Mouse (Mus musculus) midbrain, embryonic 14.5 days (tissue): ENCODE measurements at regions not wholly inside any gene's neighbourhood (a gene's known extent, or its start where the extent isn't known, plus 50 kb on each side); places are given as distances from the start of the nearest gene placed in this dataset.
A peak's percentile ranks its signal among the peaks of the same experiment; 100 is the strongest.

Experiments used
- ATAC-seq: fragments of 200-750 bp; cut with Nextera tagmentation; 2 replicates; pipeline ENCODE4 v1.8.0; 2017; ENCODE audit warnings: moderate number of reproducible peaks, moderate library complexity; ENCODE audit not compliant: low FRiP score, low TSS enrichment
- DNase-seq: peaks from one replicate; pipeline ENCODE4 v3.0.0-alpha.2; 2015
- H3K27ac ChIP-seq: fragments of 300-500 bp; sonication (generic); replicated peaks from 2 replicates; pipeline ENCODE4 v1.5.1; 2014; ENCODE audit warnings: mild to moderate bottlenecking, low read depth, low read length, moderate library complexity
- H3K27me3 ChIP-seq: fragments of 300-500 bp; sonication (generic); 2 replicates; pipeline ENCODE4 v1.6.1; 2014; ENCODE audit warnings: low read length, control low read depth, mixed read lengths; ENCODE audit not compliant: control insufficient read depth, insufficient read depth
- H3K36me3 ChIP-seq: fragments of 300-500 bp; sonication (generic); 2 replicates; pipeline ENCODE4 v1.6.1; 2014; ENCODE audit warnings: low read length, control low read depth; ENCODE audit not compliant: control insufficient read depth, insufficient read depth
- H3K4me1 ChIP-seq: fragments of 300-500 bp; sonication (generic); 2 replicates; pipeline ENCODE4 v1.6.1; 2014; ENCODE audit warnings: mild to moderate bottlenecking, antibody characterized with exemption, low read length, control low read depth; ENCODE audit not compliant: control insufficient read depth, insufficient read depth
- H3K4me2 ChIP-seq: fragments of 300-500 bp; sonication (generic); 2 replicates; pipeline ENCODE4 v1.6.1; 2014; ENCODE audit warnings: mild to moderate bottlenecking, low read length, moderate library complexity
- H3K4me3 ChIP-seq: fragments of 300-500 bp; sonication (generic); replicated peaks from 2 replicates; pipeline ENCODE4 v1.5.1; 2014; ENCODE audit warnings: low read depth, low read length
- H3K9ac ChIP-seq: fragments of 300-500 bp; sonication (generic); replicated peaks from 2 replicates; pipeline ENCODE4 v1.6.1; 2014; ENCODE audit warnings: mild to moderate bottlenecking, low read length, moderate library complexity
- H3K9me3 ChIP-seq: fragments of 300-500 bp; sonication (generic); 2 replicates; pipeline ENCODE4 v1.6.1; 2016; ENCODE audit warnings: low read length, control low read depth, mixed read lengths; ENCODE audit not compliant: control insufficient read depth
- WGBS: fragments of 180-500 bp; shearing (Covaris S2); extraction: QIAGEN DNeasy Blood & Tissue Kit; methylation state at CpG from one replicate; pipeline ENCODE4 v1.1.7; 2014; 5-methylcytosine and 5-hydroxymethylcytosine counted together

- WGBS, result 84% methylated on average over 6 of the region's 6 CpGs
- Histone ChIP-seq H3K9ac (no peak overlapping the region), H3K36me3 (no peaks in the 10 kb centered on the region), H3K4me1 (0 out of 2 replicates have a peak, but pooled peaks cover 6% of the 10 kb centered on the region), H3K27ac (no peak overlapping the region), H3K27me3 (no peaks in the 10 kb centered on the region), H3K4me3 (no peak overlapping the region), H3K9me3 (no peaks in the 10 kb centered on the region), H3K4me2 (no peak overlapping the region)
- DNase-seq (no peak), ATAC-seq (no peak)
Measured at GRCm38 (mm10) chr4:139907366-139907765, 60.5 kb downstream of the Klhdc7a start.

- no peak for ATAC-seq
Measured at GRCm38 (mm10) chr4:139906176-139906575, 61.6 kb downstream of the Klhdc7a start.

DNA sequence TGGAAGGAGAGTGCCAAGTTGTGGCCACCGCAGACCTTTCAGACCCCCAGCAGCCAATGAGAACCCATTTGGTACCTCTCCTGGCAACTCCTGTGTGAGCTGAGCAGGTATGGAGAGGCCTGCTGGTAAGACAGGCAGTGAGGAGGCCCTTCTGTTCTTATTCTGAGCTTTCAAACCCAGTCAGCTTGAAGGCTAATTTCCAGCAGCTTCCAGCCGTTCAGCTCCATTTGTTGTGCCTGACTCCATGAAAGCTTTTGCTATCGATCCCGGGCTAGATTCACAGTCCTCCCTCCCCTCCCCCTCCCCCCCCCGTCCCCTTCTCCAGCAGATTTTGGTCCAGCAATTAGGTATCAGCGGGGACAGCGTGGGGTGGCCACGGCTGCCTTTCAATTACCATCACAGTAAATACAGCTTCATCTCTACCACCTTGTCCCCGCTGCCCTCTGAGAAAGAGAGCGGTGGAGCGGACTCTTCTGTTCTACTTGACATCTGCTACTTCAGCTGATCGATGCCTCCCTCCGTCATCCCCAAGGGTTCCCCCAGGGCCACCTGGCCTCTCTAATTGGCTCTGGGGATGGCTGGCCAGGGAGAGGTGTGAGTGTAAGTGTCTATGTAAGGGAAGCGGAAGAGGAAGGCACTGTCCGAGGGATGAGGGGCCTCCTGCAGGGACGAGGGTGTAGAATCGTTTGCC is 62.6 kb downstream of the Klhdc7a start:
- H3K9ac ChIP-seq, result no peak overlapping the region
- H3K4me2 ChIP-seq, result no peak overlapping the region
- H3K4me3 ChIP-seq, result no peak overlapping the region
- DNase-seq (no peak), ATAC-seq (no peak)
- H3K4me1 ChIP-seq, result 0 out of 2 replicates have a peak, but pooled peaks cover 6% of the 10 kb centered on the region
- peak overlapping the region; percentile 63 for H3K27ac ChIP-seq
- H3K36me3 ChIP-seq, result no peaks in the 10 kb centered on the region
- H3K27me3 ChIP-seq, result no peaks in the 10 kb centered on the region
- 28% methylated on average over 17 of the region's 17 CpGs for WGBS
- no peaks in the 10 kb centered on the region for H3K9me3 ChIP-seq

More at GRCm38 (mm10) chr4:139906176-139906575, 61.6 kb downstream of the Klhdc7a start:
- H3K9me3 ChIP-seq, result no peaks in the 10 kb centered on the region
- no peak overlapping the region for H3K4me2 ChIP-seq
- no peaks in the 10 kb centered on the region for H3K27me3 ChIP-seq
- H3K9ac ChIP-seq, result no peak overlapping the region
- H3K36me3 ChIP-seq, result no peaks in the 10 kb centered on the region
- 85% methylated on average over 12 of the region's 12 CpGs for WGBS
- H3K4me3 ChIP-seq, result no peak overlapping the region
- 0 out of 2 replicates have a peak, but pooled peaks cover 6% of the 10 kb centered on the region for H3K4me1 ChIP-seq
- peak overlapping the region; percentile 26; the same call in 1 of the 2 replicates for H3K27ac ChIP-seq
- no peak for DNase-seq

- no peak overlapping the region for H3K4me3 ChIP-seq
- no peak overlapping the region for H3K27ac ChIP-seq
- H3K9me3 ChIP-seq, result no peaks in the 10 kb centered on the region
- H3K27me3 ChIP-seq, result no peaks in the 10 kb centered on the region
- H3K36me3 ChIP-seq, result no peaks in the 10 kb centered on the region
- H3K4me2 ChIP-seq, result no peak overlapping the region
- 77% methylated on average over 9 of the region's 9 CpGs for WGBS
- DNase-seq (no peak), ATAC-seq (no peak)
- 0 out of 2 replicates have a peak, but pooled peaks cover 3% of the 10 kb centered on the region for H3K4me1 ChIP-seq
- no peak overlapping the region for H3K9ac ChIP-seq
Measured at GRCm38 (mm10) chr4:139899960-139900359, 66.6 kb upstream of the Pax7 start.

DNA sequence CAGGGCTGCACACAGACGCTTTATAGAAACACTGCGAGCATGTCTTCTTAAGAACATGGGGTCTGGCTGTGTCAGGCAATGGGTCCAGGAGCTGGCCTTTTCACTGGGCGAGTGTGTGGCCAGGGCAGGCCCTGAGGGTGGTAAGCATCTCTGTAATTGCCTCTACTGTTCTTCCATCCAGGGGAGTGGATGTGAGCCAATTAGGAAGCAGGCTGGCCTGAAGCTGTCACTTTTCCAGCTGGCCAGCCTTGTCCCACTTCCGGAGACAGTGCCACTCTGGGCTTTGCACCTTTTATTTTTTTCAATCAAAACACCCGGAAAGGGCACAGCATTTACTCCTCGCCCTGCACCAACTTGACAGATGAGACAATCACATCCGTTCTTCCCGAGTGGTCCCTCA is 66.1 kb upstream of the Pax7 start:
- Histone ChIP-seq H3K36me3 (no peaks in the 10 kb centered on the region), H3K27me3 (no peaks in the 10 kb centered on the region), H3K4me2 (no peak overlapping the region), H3K4me3 (no peak overlapping the region), H3K9me3 (no peaks in the 10 kb centered on the region), H3K4me1 (no peaks in the 10 kb centered on the region), H3K9ac (no peak overlapping the region), H3K27ac (no peak overlapping the region)
- WGBS, result 69% methylated on average over 8 of the region's 8 CpGs
- DNase-seq (no peak), ATAC-seq (no peak)

DNA sequence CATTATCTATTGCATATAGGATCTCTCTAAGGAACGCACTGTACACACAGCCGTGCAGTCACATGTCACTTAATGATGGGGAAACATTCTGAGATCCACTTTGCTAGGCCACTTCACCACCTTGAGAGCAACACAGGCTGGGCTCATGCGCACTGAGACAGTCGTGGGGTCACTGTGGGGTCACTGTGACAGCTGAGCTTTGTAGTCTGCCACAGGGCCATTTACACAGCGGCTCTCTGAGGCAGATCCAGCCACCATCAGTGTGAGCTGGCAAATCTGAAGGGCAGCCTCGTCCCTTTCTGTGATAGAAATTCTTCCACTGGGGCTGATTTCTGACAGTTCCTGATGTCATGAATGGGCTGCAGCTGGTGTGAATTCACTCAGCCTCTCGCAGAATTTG is 59.4 kb upstream of the Pax7 start:
- Histone ChIP-seq H3K36me3 (no peaks in the 10 kb centered on the region), H3K4me3 (no peak overlapping the region), H3K27me3 (no peaks in the 10 kb centered on the region), H3K4me1 (no peaks in the 10 kb centered on the region), H3K9me3 (no peaks in the 10 kb centered on the region), H3K9ac (no peak overlapping the region; the same call in 1 of the 2 replicates), H3K4me2 (no peak overlapping the region), H3K27ac (no peak overlapping the region)
- 70% methylated on average over 7 of the region's 7 CpGs for WGBS
- no peak for ATAC-seq
- DNase-seq, result no peak

DNA sequence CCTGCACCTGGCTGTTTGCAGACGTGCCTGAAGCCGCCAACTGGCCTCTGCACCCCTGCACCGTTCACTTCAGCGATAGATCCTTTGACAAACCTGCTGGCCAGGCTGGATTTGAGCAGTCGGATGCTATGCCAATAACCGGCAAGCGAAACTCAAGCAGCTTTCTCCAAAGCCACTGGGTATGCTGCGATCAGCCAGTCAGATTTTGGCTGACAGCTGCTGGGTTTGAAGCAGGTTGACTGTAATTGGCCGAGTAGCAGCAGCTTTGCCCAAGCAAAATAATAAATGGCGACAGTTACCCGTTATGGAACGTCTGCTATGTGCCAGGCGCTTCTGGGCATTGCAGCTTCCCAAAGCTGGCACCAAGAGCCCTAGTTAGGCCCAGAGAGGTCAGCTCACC is 55.7 kb upstream of the Pax7 start:
- no peak overlapping the region for H3K27ac ChIP-seq
- no peaks in the 10 kb centered on the region for H3K27me3 ChIP-seq
- no peak for ATAC-seq
- H3K4me3 ChIP-seq, result no peak overlapping the region
- H3K36me3 ChIP-seq, result no peaks in the 10 kb centered on the region
- no peaks in the 10 kb centered on the region for H3K4me1 ChIP-seq
- 82% methylated on average over 13 of the region's 13 CpGs for WGBS
- no peaks in the 10 kb centered on the region for H3K9me3 ChIP-seq
- no peak overlapping the region for H3K9ac ChIP-seq
- H3K4me2 ChIP-seq, result no peak overlapping the region
- DNase-seq, result no peak
